Mouse (Mus musculus): ENCODE results near the gene Nox4.

- TF ChIP-seq CTCF (IDR thresholded peaks at IDR 0.05; ENCODE audit: low read depth) = no peak
- no peak for TF ChIP-seq EP300 (IDR thresholded peaks at IDR 0.05; ENCODE audit: low read depth)
These were observed 1.0 kb downstream of the Nox4 start for GRCm38 (mm10) chr7:87246940-87247339.

Measured in liver, postnatal 0 days (tissue).